Mouse (Mus musculus) liver, adult 2 months (tissue): ENCODE data around the gene Myom1.

ENCODE experiments used
- CTCF ChIP-seq: fragments of 200-500 bp; IDR thresholded peaks from 2 replicates; pipeline ENCODE4 v1.5.1; 2011; ENCODE audit warnings: low read depth, low read length, control low read depth
- POLR2A ChIP-seq: fragments of 200-500 bp; IDR thresholded peaks from 2 replicates; pipeline ENCODE4 v1.6.1; 2011; ENCODE audit warnings: low read length, control low read depth; ENCODE audit not compliant: insufficient read depth; ENCODE audit errors: extremely low read depth

GRCm38 (mm10) chr17:71022841-71023240, 20.4 kb downstream of the Myom1 start:
- TF ChIP-seq CTCF = no peak
- no peak for TF ChIP-seq POLR2A
